Comparison of ENCODE assay signal across 11 mouse cellular contexts in the genomic region with DNA sequence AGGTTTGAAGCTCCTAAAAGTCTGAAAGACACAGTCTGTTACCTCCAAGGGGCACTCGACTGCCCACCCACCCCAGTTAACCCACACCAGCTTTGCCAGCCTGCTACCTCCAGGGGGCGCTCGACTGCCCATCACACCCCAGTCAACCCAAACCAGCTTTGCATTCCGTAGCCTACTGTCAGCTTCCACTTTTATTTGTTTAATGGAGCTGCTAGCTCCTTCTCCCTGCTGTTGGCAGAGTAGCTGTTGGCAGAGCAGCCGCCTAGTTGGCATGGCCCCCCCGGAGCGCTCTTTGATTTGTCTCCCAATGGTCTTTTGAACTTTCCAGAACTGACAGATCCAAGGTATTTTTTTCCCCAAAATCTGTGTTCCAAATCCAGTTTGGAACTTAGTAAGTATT.
DNase-seq lines count a peak whose midpoint lies in the region; ATAC-seq and TF ChIP-seq lines count a peak whose summit lies in the region.
"Had no signal": no experiment of that assay in that cellular context is flagged by ENCODE, and none has a peak within 500 bp of the region (broad histone marks: within the 10 kb centered on the region; RNA-seq: fewer than 3 reads in every experiment).

No protein-coding gene starts in this region.

- 73% methylated on average over 7 of the region's 7 CpGs for WGBS in heart, adult 2 months
- 14% methylated on average over 7 of the region's 7 CpGs for WGBS in cerebellum, adult 2 months

- no peaks in the 10 kb centered on the region for H3K27me3 ChIP-seq in heart, adult 2 months (ENCODE audit: control insufficient read depth, insufficient read depth, low read length)
- no peaks in the 10 kb centered on the region for H3K27me3 ChIP-seq in cerebellum, adult 2 months (ENCODE audit: control insufficient read depth, insufficient read depth, low read length)
- H3K27me3 ChIP-seq in splenic B cell, adult 2 months (ENCODE audit: control insufficient read depth, insufficient read depth, low read length, poor library complexity, severe bottlenecking) = no peaks in the 10 kb centered on the region; the same call in 1 of the 2 replicates

- no peak for DNase-seq in heart, adult 2 months
- DNase-seq in heart, postnatal 10 days = no peak
- DNase-seq in right cerebral cortex, postnatal 10 days (ENCODE audit: low spot score in 2 of 2) = peak; percentile 72 to 74
- DNase-seq in right cerebral cortex, adult 2 months (ENCODE audit: low spot score in 2 of 2) = no peak
- DNase-seq in cerebellum, adult 2 months = peak; percentile 18 to 29
- peak; percentile 2 for DNase-seq in splenic B cell, adult 2 months (ENCODE audit: low read depth, low spot score)
- no peak for DNase-seq in kidney, postnatal 4 days
- DNase-seq: heart, postnatal 36 days had no signal

- H3K36me3 ChIP-seq in heart, adult 2 months (ENCODE audit: control insufficient read depth, insufficient read depth, low read length) = no peaks in the 10 kb centered on the region
- no peaks in the 10 kb centered on the region for H3K36me3 ChIP-seq in splenic B cell, adult 2 months (ENCODE audit: control insufficient read depth, insufficient read depth, low read length, poor library complexity, severe bottlenecking)
- H3K36me3 ChIP-seq: embryonic facial prominence, embryonic 13.5 days had no signal

- TF ChIP-seq CTCF in heart, adult 2 months (IDR thresholded peaks at IDR 0.05) = peak; percentile 34
- TF ChIP-seq CTCF in cerebellum, adult 2 months (IDR thresholded peaks at IDR 0.05; ENCODE audit: borderline replicate concordance, insufficient read depth, low read depth, low read length) = peak; percentile 47; the same call in 1 of the 2 replicates

- TF ChIP-seq EP300 in heart, adult 2 months (IDR thresholded peaks at IDR 0.05; ENCODE audit: insufficient read depth, low read depth, low read length) = no peak

- TF ChIP-seq POLR2A in heart, adult 2 months (IDR thresholded peaks at IDR 0.05; ENCODE audit: insufficient read depth, low read depth, low read length) = no peak
- TF ChIP-seq POLR2A in cerebellum, adult 2 months (IDR thresholded peaks at IDR 0.05; ENCODE audit: borderline replicate concordance, insufficient read depth, low read length) = no peak

- H3K9ac ChIP-seq in heart, adult 2 months (ENCODE audit: low read depth, low read length) = no peak overlapping the region
- H3K9ac ChIP-seq: embryonic facial prominence, embryonic 13.5 days had no signal

- no peaks in the 10 kb centered on the region for H3K79me2 ChIP-seq in heart, adult 2 months (replicated peaks; ENCODE audit: control insufficient read depth, insufficient read depth, low read length)

- no peak overlapping the region for H3K27ac ChIP-seq in heart, adult 2 months
- no peak overlapping the region for H3K27ac ChIP-seq in cerebellum, adult 2 months (ENCODE audit: insufficient read depth, low read length)
- H3K27ac ChIP-seq: embryonic facial prominence, embryonic 13.5 days had no signal

- H3K4me3 ChIP-seq in heart, adult 2 months = no peak overlapping the region
- no peak overlapping the region for H3K4me3 ChIP-seq in cerebellum, adult 2 months (replicated peaks; ENCODE audit: insufficient read depth, low read depth, low read length)
- H3K4me3 ChIP-seq: embryonic facial prominence, embryonic 13.5 days had no signal

- H3K4me1 ChIP-seq in heart, adult 2 months (ENCODE audit: control insufficient read depth, insufficient read depth, low read length) = no peaks in the 10 kb centered on the region
- H3K4me1 ChIP-seq in cerebellum, adult 2 months (ENCODE audit: control insufficient read depth, insufficient read depth, low read length) = no peaks in the 10 kb centered on the region
- H3K4me1 ChIP-seq: embryonic facial prominence, embryonic 13.5 days had no signal

- intact Hi-C loops in heart, adult 2 months (cut with DNase I) = no loop called here
- intact Hi-C loops in heart, postnatal 10 days (cut with DNase I) = no loop called here

- no peak for ATAC-seq in activated CD4-positive, CD25-positive, alpha-beta regulatory T cell, adult 4 months
- ATAC-seq: midbrain, embryonic 16.5 days had no signal

Comparison
In these comparisons a context has a peak if more than half of its experiments do, and no peak if none do; other contexts are left out.
1. DNase-seq: peak in right cerebral cortex, postnatal 10 days (2 of 2), cerebellum, adult 2 months (2 of 2) and splenic B cell, adult 2 months (single experiment); none in heart, adult 2 months (0 of 2), heart, postnatal 10 days (0 of 2), right cerebral cortex, adult 2 months (0 of 2) and kidney, postnatal 4 days (0 of 2).